Mouse (Mus musculus): ENCODE results near the gene T2. TPM values are rescaled to one million over a fixed set of nuclear protein-coding genes. Genes with fewer than 3 reads are reported as not detected.

The T2 gene
- polyA plus RNA-seq, 1 experiment = 0.11 TPM

DNA sequence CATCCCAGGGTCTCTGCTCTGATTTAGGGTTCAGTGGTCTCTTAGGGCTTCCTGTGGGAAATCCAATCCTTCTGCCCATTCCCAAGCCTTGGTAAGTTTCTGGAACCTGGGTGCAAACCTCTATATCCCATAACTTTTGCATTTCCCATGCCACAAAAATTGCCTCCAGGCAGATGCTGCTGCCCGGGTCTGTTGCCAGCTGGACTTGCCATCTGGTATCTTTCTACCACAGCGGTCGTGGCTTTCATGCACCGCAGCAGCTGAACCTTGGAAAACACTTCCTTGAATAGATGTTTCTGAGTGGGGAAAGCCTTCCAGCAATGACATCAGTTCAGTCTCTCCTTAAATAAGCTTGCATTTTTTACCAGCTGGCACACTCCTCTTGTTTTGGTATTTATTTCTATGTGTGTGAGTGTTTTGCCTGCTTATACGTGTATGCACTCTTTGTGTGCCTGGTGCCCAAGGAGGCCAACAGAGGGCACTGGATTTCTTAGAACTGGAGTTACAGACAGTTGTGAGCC, 8.0 kb upstream of the T2 start:
- peaks cover 3% of the 10 kb centered on the region; the same call in 1 of the 2 replicates for H3K4me1 ChIP-seq (ENCODE audit: control insufficient read depth, insufficient read depth, insufficient read length, low read length)
- no peak overlapping the region for H3K27ac ChIP-seq (ENCODE audit: insufficient read depth, low read depth, low read length)

DNA sequence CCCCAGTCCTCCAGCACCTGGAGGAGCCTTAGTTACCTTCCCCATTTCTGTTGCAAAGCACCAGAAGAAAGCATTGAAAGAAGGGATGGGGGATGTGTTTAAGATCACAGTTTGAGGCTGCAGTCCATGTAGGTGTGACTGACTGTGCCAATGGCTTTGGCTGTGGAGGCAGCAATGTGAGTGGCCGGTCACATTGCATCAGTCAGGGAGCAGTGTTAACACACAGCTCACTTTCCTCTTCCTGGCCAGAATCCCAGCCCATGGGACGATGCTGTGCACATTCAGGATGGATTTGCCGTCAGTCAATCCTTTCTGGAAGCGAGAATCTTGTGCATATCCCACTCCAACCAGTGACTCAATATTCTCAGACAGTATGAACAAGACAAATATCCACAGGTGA, 6.9 kb upstream of the T2 start:
- no peaks in the 10 kb centered on the region for H3K27me3 ChIP-seq (ENCODE audit: control insufficient read depth, insufficient read depth, low read length)
- WGBS = 91% methylated on average over 4 of the region's 4 CpGs
- TF ChIP-seq CTCF (IDR thresholded peaks at IDR 0.05; ENCODE audit: extremely low read depth, insufficient read length, insufficient replicate concordance, low read depth, low read length) = no peak
- TF ChIP-seq POLR2A (IDR thresholded peaks at IDR 0.05; ENCODE audit: low read depth, low read length) = no peak
- no peaks in the 10 kb centered on the region for H3K36me3 ChIP-seq (ENCODE audit: control insufficient read depth, insufficient read depth, low read length)
- H3K4me3 ChIP-seq (ENCODE audit: low read depth, low read length) = no peak overlapping the region
- H3K27ac ChIP-seq (ENCODE audit: insufficient read depth, low read depth, low read length) = no peak overlapping the region
- H3K4me1 ChIP-seq (ENCODE audit: control insufficient read depth, insufficient read depth, insufficient read length, low read length) = no peaks in the 10 kb centered on the region

More for the DNA sequence above, 8.0 kb upstream of the T2 start:
- Histone ChIP-seq H3K27me3 (ENCODE audit: control insufficient read depth, insufficient read depth, low read length) (no peaks in the 10 kb centered on the region), H3K4me3 (ENCODE audit: low read depth, low read length) (no peak overlapping the region), H3K36me3 (ENCODE audit: control insufficient read depth, insufficient read depth, low read length) (no peaks in the 10 kb centered on the region)
- TF ChIP-seq CTCF (IDR thresholded peaks at IDR 0.05; ENCODE audit: extremely low read depth, insufficient read length, insufficient replicate concordance, low read depth, low read length) = no peak
- 81% methylated on average over 5 of the region's 5 CpGs for WGBS

DNA sequence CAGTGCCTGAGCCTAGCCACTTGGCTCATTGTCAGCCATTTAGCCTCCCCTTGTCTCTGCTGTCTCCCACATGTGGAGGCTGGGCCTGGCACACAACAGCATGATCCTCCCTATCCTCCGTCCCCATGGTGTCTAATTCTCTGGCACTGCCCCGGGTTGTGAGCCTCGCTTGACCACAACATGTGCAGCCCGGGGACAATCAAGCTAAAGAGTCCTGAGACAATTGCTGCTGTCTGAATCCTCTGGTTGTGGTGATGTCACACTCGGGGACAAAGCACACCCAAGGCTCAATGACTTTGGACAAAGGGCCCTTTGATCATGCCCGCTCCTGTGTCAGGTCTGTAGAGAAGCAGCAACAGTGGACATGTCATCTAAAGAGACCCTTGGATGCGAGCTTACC, 4.7 kb upstream of the T2 start:
- Histone ChIP-seq H3K4me1 (ENCODE audit: control insufficient read depth, insufficient read depth, insufficient read length, low read length) (no peaks in the 10 kb centered on the region), H3K27ac (ENCODE audit: insufficient read depth, low read depth, low read length) (no peak overlapping the region), H3K36me3 (ENCODE audit: control insufficient read depth, insufficient read depth, low read length) (no peaks in the 10 kb centered on the region), H3K4me3 (ENCODE audit: low read depth, low read length) (no peak overlapping the region), H3K27me3 (ENCODE audit: control insufficient read depth, insufficient read depth, low read length) (no peaks in the 10 kb centered on the region)
- TF ChIP-seq CTCF (IDR thresholded peaks at IDR 0.05; ENCODE audit: extremely low read depth, insufficient read length, insufficient replicate concordance, low read depth, low read length) = no peak
- no peak for TF ChIP-seq POLR2A (IDR thresholded peaks at IDR 0.05; ENCODE audit: low read depth, low read length)
- 85% methylated on average over 7 of the region's 7 CpGs for WGBS

DNA sequence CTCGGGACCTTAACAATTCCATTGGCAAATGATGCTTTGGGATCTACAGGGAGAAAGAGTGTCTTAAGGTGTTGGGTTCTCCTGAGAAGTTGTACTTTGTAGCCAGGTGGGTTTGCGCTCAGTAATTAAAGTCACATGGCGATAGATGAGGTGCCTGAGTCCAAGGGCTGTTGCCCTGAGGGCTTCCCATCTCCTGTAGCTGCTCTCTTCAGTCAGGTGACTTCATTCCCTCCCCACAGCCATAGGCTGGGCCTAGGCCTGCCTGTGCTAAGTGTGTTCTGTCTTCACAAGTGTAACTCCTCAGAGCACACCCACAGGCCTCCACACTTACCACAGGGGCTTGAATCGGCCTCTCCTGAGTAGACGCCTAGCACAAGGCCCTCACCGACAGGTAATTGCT, 1.7 kb downstream of the T2 start:
- TF ChIP-seq POLR2A (IDR thresholded peaks at IDR 0.05; ENCODE audit: low read depth, low read length) (no peak), CTCF (IDR thresholded peaks at IDR 0.05; ENCODE audit: extremely low read depth, insufficient read length, insufficient replicate concordance, low read depth, low read length) (no peak)
- Histone ChIP-seq H3K36me3 (ENCODE audit: control insufficient read depth, insufficient read depth, low read length) (no peaks in the 10 kb centered on the region), H3K27ac (ENCODE audit: insufficient read depth, low read depth, low read length) (no peak overlapping the region), H3K27me3 (ENCODE audit: control insufficient read depth, insufficient read depth, low read length) (0 out of 2 replicates have a peak, but pooled peaks cover 4% of the 10 kb centered on the region), H3K4me3 (ENCODE audit: low read depth, low read length) (no peak overlapping the region), H3K4me1 (ENCODE audit: control insufficient read depth, insufficient read depth, insufficient read length, low read length) (no peaks in the 10 kb centered on the region)
- 55% methylated on average over 6 of the region's 6 CpGs for WGBS

DNA sequence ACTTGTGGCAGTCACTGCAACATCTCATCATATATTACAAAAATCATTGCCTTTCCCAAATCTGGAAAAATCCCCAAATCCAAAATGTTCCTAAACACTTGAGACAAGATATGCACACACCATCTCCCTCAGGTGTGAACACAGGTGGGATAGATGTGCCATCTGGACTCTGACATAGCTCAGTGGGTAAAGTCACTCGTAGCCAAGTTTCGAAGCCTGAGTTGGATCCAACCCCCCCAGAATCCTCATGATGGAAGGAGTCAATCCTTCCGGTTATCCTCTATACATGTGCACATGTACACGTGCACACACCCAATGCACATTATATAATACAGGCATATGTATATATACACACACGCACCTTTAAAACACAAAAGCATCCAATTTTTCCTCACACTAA, 5.1 kb downstream of the T2 start:
- Histone ChIP-seq H3K4me3 (ENCODE audit: low read depth, low read length) (no peak overlapping the region), H3K27ac (ENCODE audit: insufficient read depth, low read depth, low read length) (no peak overlapping the region), H3K36me3 (ENCODE audit: control insufficient read depth, insufficient read depth, low read length) (no peaks in the 10 kb centered on the region), H3K4me1 (ENCODE audit: control insufficient read depth, insufficient read depth, insufficient read length, low read length) (no peaks in the 10 kb centered on the region), H3K27me3 (ENCODE audit: control insufficient read depth, insufficient read depth, low read length) (0 out of 2 replicates have a peak, but pooled peaks cover 4% of the 10 kb centered on the region)
- 94% methylated on average over 5 of the region's 5 CpGs for WGBS
- TF ChIP-seq CTCF (IDR thresholded peaks at IDR 0.05; ENCODE audit: extremely low read depth, insufficient read length, insufficient replicate concordance, low read depth, low read length) (no peak), POLR2A (IDR thresholded peaks at IDR 0.05; ENCODE audit: low read depth, low read length) (no peak)

DNA sequence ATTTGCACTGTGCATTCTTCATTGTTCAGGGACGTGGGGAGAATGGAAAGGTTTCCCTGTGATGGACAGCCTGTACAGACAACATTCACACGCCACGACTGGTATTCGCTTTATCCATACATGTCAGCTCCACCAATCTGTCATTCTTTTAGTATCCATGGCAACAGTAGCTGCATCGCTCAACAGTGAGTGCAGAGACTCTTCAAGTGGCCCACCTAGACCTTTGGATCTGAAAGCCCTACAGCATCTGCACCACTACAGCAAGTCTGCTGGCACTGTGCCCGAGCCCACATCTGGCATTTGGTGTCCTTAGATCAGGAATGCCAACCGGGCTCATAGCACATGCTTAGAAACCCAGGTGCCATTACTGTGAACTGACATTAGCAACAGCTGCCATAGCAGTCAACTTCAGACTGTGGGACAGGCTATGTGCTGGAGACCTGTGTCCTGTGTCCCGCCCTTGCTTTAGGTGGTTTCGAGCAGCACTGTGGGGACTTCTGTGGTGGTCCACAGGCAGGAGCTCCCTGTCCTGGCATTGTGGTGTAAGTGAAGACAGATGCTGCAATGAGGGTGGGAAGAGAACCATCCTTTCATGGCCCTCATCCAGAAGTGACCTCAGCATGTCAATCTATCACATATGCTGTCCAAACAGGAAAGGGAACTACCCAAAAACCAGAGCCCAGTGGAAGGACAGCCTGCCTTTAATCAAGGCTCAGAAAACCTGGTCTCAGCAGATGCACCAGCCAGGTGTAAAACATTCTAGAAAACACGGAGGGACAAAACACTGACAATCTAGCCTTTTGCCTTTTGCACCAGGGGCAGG, 5.7 kb downstream of the T2 start:
- WGBS = 71% methylated on average over 10 of the region's 10 CpGs
- no peaks in the 10 kb centered on the region for H3K4me1 ChIP-seq (ENCODE audit: control insufficient read depth, insufficient read depth, insufficient read length, low read length)
- no peak overlapping the region for H3K27ac ChIP-seq (ENCODE audit: insufficient read depth, low read depth, low read length)
- H3K27me3 ChIP-seq (ENCODE audit: control insufficient read depth, insufficient read depth, low read length) = 0 out of 2 replicates have a peak, but pooled peaks cover 4% of the 10 kb centered on the region
- H3K36me3 ChIP-seq (ENCODE audit: control insufficient read depth, insufficient read depth, low read length) = no peaks in the 10 kb centered on the region
- TF ChIP-seq CTCF (IDR thresholded peaks at IDR 0.05; ENCODE audit: extremely low read depth, insufficient read length, insufficient replicate concordance, low read depth, low read length) (no peak), POLR2A (IDR thresholded peaks at IDR 0.05; ENCODE audit: low read depth, low read length) (no peak)
- H3K4me3 ChIP-seq (ENCODE audit: low read depth, low read length) = no peak overlapping the region
